Mouse (Mus musculus) lung, adult 18-20 months (tissue): ENCODE measurements around the gene Vpreb1.
A peak's percentile ranks its signal among the peaks of the same experiment; 100 is the strongest.

Source experiments
- DNase-seq, 2 experiments: peaks; one replicate each; pipeline ENCODE4 v3.0.0; 2022; ENCODE audit warnings: mixed read lengths in 2 of 2

Vpreb1 gene

DNA sequence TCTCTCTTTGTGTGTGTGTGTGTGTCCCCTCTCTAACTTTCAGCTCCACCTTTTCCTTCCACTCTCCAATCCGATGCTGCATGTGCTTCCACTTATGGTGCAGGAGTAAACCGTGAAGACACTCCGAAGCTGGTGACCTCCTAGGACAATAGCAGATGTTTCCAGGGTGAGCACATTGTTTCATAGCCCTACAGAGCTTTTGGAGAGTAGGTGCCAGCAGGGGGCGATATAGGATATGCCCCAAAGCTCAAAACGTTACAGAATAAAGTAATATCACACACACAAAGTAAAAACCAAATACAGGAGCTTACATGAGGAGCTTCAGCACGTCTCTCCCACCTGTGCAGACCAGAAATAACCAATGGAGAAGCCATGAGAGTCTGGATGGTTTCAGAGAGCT, 15.8 kb downstream of the Vpreb1 start:
- DNase-seq = peak; percentile 54 to 67

DNA sequence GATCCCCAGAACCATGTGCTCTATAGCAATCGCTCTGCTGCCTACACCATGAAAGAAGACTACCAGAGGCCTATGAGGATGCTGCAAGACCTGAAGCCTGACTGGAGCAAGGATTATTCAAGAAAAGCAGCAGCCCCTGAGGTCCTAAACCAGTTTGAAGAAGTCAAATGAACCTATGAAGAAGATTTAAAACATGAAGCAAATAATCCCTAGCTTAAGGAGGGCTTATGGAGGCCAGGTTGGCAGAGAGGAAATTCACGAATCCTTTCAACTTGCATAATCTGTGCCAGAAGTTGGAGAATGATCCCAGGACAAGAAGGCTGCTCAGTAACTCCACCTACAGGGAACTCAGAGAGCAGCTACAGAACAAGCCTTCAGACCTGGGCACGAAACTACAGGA, 18.2 kb downstream of the Vpreb1 start:
- no peak for DNase-seq

DNA sequence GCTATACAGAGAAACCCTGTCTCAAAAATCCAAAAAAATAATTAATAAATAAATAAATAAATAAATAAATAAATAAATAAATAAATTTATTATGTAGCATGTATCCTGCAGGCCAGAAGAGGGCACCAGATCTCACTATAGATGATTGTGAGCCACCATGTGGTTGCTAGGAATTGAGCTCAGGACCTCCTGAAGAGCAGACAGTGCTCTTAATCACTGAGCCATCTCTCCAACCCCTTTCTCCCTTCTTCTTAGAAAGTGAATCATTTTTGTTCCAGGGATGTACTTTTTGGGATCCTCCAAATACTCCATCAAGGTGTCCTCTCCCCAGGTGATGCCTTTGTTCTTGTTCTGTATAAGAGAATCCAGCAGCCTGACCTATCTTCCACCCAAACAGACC, 21.4 kb downstream of the Vpreb1 start:
- no peak for DNase-seq

DNA sequence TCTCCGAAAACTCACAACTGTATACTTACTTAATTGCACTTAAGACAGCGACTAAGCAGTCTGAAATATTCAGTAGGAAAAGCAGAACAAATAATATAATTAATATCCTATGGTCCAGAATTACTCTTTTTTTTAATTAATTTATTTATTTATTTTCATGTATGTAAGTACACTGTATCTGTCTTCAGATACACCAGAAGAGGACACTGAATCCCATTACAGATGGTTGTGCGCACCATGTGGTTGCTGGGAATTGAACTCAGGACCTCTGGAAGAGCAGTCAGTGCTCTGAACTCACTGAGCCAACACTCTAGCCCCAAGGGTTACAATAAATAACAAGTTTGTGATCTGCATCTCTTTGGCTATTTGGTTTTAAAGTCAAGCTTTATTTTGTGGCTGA, 41.0 kb downstream of the Vpreb1 start:
- no peak for DNase-seq

DNA sequence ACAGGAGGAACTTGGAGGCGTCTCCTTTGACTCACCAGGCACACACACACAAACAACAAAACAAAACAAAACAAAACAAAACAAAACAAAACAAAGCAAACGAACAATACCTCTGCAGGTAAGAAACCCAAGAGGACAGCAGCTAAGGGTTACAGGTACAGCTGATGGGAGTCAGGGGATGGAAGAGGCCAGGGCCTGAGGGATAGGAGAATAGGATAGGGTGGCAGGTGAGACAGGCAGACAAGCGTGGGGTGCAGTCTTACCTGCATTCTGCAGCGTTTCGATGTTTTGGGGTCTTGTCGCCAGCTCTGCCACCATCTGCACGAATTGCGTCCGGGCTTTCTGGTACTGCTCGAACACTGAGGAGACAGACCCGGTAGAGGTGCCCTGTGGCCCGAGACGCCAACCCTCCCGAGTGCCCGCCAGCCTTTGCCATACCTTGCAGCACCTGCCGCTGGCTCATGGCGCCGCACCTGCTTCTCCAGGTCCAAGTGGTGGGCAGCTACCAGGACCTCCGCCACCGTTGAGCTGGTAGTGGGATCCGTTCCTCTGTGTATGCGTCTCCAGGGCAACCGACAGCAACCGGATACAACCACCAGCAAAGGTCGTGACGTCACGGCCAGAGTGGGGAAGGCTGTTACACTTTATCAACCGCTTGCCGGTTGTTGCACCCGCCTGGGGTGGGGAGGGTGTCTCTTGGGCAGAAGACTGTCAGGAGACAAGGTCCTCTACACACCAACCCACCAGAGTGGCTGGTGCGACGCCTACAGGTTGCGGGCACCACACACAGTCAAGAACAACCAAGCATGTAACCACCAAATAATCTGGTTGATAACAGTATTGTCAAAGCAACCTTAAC, 41.7 kb downstream of the Vpreb1 start, which contains the start of gene Spag6l:
Gene Spag6l, minus strand, starts transcription at position 700 of the 859 bp plus-strand sequence.
- DNase-seq = peak; percentile 31 to 61

DNA sequence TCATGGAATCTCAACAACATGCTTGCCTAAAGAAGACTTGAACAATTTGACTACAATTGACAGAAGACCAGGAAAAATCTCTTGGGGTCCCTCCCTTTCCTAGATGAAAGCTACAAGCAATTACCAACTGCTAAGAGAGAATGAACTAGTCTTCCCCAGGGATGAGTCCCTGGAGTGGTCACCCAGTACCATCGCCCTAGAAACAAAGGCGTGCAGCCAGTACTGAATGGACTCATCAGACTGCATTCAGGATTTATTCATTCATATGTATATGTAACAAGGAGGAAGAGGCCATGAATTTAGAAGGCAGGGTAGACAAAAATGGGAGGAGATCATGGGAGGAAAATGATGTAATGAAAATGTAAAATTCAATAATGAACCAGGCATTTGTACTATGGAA, 44.4 kb downstream of the Vpreb1 start:
- no peak for DNase-seq

DNA sequence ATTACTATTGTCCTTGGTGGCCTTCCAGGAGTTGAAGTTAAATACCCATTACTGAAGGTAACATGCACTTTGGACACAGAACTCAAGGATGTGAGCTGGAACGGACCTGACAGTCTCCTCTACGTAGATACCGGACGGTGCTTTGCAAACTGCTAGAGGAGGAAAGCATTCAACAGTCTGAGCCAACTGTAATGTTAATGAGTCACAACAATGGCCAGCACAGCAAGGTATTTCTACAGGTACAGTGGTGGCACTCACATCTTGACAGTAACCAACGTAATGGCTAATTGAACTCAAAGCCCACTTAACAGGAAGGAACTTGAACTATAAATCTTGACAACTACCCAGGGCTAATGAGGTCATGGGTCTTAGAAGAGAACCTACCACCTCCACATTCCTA, 45.2 kb downstream of the Vpreb1 start:
- DNase-seq = no peak
